Mouse (Mus musculus): ENCODE results near the gene H2-M5. TPM values are rescaled to one million over a fixed set of nuclear protein-coding genes. Genes with fewer than 3 reads are reported as not detected.
"Not testable (repeated sequence)": the region's sequence is repeated elsewhere in the genome, so short reads cannot be mapped to it uniquely, and the experiment has no call there.

The H2-M5 gene
- total RNA-seq, 2 experiments from 2014 or later, result not detected

DNA sequence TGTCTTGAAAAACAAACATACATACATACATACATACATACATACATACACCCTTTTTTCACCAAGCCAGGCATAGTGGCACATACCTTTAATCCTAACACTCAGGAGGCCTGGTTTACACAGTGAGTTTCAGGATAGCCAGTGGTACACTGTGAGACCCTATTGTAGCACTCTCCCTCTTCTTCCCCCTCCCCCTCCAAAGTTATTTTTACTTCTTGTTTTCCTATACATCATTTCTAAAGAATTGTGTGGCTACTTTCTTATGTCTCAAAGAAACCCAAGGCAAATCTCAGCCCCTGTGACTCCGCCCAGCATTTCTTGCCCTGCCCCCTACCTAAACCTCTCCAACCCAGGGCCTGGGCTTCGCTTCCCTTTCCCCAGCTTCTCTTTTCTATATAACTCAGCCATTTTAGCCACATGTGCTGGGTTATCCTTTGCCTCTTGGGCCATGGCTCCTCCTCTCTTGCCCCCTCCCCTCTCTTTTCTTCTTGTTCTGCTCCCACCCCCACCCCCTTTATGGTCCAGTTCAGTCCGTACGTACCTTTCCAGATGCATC lies 4.5 kb upstream of the H2-M5 start:
- no peak for DNase-seq

DNA sequence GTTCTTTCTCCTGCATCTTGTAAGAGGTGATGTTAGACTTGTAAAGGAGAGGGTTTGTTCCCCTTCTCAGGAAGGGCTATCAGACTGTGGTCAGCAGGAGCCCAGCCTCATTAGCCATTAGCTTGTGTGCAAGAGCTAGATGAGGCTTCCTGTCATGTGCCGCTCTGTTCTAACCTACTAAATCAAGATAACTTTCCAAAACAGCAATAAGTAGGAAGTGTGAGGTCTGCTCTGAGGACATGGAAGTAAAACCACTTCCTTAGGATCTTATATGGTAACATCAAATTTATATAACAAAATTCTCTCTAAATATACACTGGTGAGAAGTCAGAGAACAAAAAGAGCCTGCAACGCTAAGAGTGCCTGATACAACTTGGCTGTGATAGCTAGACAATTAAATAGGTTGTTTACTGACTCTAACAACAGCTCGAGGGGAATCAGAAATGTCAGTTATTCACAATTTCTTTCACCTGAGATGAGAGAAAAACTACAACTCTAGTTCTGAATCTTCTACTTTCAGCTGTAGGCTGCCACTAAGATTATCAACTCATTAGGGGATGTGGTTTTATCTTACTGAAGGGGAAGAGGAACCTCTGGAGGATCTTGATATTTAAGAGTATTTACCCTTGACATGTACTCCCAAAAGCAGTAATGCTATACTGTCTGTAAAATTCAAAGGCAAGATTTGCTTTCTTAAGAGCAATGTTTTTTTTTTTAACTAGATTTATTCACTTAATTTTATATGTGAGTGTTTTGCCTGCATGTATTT lies 3.2 kb upstream of the H2-M5 start:
- DNase-seq, result no peak

GRCm38 (mm10) chr17:36990630-36991029 lies 1.3 kb upstream of the H2-M5 start:
- not testable (repeated sequence) for DNase-seq

- no peak for DNase-seq
These were observed 862 bp downstream of the H2-M5 start for GRCm38 (mm10) chr17:36988475-36988874.

DNA sequence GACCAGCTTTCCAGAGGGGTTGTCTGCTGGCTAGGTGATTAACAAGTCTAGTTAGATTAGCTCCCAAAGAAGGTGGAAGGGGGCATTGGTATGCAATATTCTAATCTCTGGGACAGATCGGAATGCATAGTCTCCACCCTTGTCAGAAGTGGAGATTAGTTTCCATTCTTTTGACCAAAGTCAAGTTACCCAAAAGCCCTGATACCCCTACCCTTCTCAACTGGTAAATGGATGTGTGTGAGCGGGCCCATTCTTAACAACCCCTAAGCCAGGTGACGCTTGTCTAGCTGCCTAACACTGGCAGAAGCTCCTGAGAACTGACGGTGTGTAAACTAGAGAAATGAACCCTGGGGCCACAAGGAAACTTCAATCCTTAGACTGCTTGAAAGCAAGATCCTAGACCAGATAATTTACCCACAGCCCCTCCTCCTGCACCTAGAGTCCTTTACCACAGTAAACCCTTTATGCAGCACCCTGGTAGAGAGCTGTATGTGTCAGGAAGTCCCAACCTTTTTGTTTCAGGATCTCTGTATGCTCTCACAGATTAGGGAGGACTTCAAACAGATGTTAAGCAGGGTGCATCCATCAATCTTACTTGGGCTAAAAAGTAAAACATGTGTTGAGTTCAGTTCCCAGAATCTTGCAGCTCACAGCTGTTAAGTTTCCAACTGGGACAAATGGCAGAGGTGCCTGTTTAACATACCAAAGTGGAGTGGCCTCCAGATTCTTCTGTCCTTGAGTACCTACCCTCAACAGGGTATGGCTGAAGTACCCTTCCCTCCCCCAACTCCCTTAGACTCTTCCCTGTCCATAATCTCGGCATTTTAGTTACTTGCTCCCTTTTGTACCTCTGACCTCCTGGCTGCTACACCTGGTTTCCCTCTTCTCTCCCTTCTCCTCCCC lies 6.8 kb downstream of the H2-M5 start:
- DNase-seq, result no peak

DNA sequence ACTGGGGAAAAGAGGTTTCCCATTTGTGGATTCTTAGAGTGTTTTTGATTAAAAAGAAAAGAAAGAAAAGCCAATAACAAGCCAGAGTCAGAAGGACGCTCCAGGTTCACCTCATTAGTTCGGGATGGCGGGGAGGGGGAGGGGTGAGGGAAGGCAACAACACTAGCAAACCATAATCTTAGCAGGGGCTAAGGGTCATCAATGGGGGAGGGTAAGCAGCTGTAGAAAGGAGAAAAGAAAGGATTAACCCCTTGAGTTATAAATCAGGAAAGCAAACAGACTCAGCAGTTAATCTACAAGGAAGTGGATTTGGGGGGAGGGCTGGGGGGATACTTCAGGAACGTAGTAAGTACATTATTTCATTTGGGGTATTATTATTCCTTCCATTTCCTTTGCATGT lies 7.5 kb downstream of the H2-M5 start:
- DNase-seq, result no peak

DNA sequence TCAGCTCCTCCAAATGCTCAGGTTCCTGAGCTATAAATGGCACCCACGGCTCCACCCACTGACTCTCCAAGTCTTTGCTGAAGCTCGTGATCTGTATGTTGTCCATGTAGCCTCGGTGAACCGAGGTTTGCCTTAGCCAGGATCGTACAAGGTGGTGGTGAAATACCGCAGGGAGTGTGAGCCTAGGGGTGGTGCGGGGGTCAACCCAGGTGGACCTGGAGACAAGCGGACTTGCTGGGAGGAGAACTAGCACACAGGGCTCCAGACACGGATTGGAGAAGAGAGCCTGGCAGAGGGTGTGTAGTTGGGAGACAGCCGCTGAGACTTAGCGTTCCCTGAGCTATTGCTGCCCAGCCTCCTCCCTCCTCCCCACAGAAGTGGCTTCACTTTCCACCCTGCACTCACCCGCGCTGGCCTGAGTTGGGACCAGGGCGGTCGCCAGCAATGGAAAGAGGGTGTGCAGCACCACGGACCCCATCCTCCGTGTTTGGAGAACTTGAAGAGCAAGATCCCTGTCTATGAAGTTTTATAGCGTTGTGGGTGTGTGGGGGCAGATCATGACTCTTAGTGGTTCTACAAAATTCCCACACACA lies 8.0 kb downstream of the H2-M5 start, which contains the start of gene 2410137M14Rik:
2410137M14Rik (minus strand) TSS at position 17 of the 593 bp plus-strand sequence.
- DNase-seq, result peak; percentile 17

DNA sequence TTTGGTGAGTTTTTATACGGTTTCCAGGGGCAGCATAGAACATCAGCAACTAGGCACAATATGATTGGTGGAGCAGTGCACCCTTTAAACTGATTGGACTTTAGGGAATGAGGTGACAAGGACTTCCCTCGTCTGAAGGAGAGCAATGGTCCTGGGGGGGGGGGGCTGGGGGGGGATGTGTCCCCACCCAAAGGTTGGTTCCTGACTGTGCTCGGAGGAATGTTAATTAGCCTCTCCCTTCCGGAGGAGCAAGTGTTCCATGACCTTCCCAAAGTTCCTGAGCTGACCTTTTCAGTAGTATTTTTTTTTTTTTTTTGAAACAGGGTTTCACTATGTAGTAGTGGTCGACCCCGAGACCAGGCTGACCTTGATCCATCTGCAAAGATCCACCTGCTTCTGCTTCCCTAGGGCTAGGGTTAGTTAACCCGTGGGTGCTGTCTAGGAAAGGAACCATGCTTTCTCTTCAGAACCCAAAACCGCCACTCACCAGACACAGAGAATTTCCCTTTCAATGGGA lies 16.0 kb downstream of the H2-M5 start:
- no peak for DNase-seq

- DNase-seq, result no peak
These were observed 16.5 kb downstream of the H2-M5 start for GRCm38 (mm10) chr17:36972791-36973190.

GRCm38 (mm10) chr17:36971172-36971850 lies 18.0 kb downstream of the H2-M5 start:
- no peak for DNase-seq

DNA sequence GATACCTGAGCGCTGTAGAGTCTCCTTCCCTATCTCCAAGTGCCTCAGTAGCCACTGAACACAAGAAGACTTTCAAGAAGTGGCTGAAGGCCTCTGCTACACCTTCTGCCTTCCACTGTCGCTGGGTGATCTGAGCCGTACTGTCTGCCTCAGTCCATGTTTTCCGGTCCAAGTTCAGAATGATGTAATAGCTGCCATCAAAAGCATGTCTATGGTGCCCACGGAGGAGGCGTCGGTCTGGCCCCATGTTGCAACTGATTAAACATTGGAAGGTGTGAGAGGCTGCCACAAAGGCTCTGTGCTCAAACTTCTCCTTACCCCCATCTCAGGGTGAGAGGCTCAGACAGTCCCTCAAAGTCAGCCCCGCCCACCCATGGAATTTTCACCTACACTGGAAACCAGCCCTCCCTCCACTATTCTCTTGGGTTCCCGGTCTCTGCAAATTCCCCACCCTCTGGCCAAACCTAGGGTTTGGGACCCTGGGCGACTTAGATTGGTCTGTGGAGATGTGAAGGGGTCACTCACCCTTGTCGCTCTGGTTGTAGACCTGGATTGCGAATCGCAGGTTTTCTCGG lies 18.9 kb downstream of the H2-M5 start:
- DNase-seq, result no peak

DNA sequence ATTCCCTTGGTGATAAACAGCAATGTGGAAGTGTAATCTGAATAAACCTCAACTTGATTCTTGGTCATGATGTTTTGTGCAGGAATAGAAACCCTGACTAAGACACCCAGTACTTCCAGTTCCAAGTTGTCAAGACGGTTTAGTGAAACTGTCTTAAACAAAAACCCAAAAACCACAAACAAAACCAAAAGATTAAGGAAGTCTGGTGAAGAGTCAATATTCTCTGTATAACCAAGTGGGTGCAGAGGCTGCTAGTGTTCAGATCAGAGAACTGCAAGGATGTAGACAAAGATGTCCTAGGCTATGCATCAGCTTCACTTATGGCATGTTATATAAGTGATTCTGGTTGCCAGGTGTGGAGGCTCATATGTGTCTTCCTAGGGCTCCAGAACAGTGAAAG lies 22.5 kb downstream of the H2-M5 start:
- no peak for DNase-seq

- DNase-seq, result no peak
These were observed 28.2 kb downstream of the H2-M5 start for GRCm38 (mm10) chr17:36961125-36961524.

DNA sequence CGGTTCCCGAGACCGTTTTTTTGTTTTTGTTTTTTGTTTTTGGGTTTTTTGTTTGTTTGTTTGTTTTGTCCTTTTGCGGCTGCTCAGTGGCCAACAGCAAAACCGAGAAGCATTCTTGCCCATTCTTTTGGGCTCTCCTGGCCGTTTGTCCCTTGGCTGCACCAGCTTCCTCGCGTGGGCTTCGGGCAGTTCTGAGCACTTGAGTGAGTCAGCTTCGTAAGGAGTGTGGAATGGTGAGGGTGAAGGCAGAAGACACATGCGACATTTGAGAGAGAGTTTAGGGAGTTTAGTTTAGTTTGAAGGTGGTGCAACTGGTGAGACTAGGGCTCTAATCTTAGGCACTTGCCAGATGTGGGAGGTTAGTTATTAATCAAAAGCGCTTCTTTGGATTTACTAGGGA lies 30.5 kb downstream of the H2-M5 start:
- no peak for DNase-seq

DNA sequence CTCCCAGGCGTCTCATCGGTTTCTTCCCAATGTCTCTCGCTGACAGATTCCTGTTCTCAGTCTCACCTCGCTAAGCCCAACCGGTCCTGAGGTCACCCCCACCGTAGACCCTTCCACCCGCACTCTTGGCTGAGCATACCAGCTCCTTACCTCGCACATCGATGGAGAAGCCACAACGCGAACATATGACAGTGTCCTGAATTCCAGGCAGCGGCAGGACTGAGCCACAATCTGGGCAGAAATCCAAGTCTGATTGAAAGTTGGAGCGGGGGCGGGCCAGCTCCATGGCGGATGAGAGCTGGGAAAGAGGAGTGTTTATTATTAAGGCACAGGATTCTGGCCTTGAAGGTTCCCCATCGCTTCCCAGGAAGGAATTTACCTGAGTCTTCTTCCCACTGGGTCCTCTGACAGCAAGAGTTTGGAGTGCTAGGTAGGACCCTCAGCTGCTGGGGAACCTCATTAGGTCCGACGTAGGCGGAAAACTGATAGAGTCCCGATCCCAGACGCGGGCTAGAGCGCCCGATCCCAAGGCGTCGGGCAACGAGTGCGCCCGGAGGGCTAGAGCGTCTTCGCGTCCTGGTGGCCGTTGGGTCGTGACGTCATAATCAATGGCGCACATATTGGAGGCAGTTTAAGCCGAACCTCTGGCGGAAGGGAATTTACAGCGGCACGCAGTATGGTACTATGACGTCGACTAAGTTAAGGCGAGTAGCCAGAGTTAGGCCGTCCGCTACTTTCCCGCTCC lies 31.2 kb downstream of the H2-M5 start, which contains the start of the genes Znrd1 and Znrd1as:
Znrd1 (minus strand) TSS at position 561 of the 745 bp plus-strand sequence.
Znrd1as (plus strand) TSS at position 594 of the 745 bp plus-strand sequence.
- peak; percentile 92 for DNase-seq

GRCm38 (mm10) chr17:36953062-36953461 lies 36.3 kb downstream of the H2-M5 start:
- no peak for DNase-seq

DNA sequence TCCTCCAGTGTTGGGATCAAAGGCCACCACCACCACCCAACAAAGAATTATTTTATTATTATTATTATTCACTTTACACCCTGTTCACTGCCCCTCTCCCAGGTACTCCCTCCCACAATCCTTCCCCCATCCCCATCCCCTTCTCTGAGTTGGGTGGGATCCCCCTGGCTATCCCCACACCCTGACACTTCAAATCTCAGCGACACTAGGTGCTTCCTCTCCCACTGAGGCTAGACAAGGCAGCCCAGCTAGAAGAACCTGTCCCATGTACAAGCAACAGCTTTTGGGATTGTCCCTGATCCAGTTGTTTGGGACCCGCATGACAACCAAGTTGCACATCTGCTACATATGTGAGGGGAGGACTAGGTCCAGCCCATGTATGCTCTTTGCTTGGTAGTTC lies 36.7 kb downstream of the H2-M5 start:
- DNase-seq, result no peak

DNA sequence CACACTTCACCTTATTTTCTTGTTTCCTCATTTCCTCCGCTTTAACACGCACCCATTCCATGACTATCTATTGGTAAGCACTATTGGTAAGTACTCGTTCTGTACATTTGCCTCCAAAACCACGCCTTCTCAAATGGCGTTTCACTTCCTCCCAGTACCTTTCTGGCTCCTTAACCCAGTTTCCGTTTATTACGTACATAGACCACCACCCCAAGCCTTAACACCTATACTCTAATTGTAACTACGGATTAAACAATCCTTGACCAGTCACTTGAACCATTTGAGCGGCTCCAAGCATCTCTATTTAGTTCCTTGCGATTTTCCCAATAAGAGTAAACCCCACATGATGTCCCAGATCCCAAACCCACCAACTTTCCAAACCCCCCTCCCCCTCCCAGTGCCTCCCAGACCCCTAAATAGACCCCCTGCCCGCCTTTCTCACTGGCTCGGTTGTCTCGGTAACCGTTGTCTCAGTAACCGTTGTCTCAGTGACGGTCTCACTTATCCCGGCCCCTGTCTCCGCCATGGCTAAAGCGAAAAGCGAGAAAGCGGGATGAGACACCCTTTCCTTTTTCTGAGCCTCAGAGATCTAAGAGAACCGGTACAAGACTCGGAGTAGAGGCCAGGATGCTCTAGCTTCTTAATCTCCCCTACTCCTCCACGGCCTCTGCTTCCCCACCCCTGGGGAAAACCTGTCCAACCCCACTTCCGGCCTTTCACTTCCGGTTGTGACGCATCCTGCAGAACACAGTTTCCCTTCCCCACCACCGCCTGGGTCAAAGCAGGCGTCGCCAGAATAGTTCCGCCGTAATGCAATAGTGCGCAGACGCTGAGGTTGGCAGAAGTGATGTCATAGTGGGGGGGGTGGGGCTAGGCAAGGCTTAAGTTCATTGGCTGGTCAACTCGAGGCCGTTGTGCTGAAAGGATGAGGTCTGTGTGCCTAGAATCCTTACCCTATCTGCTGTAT lies 38.1 kb downstream of the H2-M5 start, which contains the start of gene Ppp1r11:
Ppp1r11 (minus strand) TSS at position 761 of the 967 bp plus-strand sequence.
- DNase-seq, result peak; percentile 96

- no peak for DNase-seq
These were observed 40.1 kb downstream of the H2-M5 start for GRCm38 (mm10) chr17:36949265-36949664.
